Mouse (Mus musculus) B cell, adult 2 months (primary cell): ENCODE results near the gene Rps29.

Source experiments
- DNase-seq, 2 experiments: peaks; one replicate each; pipeline ENCODE4 v3.0.0; 2022

Gene Rps29

GRCm38 (mm10) chr12:69158765-69159577 lies at the start of gene Rps29:
Rps29 (minus strand) TSS chr12:69159186.
- DNase-seq = peak; percentile 97 to 98

GRCm38 (mm10) chr12:69208520-69208919 lies 49.5 kb upstream of the Rps29 start:
- DNase-seq = peak in 1 of 2 experiments; percentile 22

- DNase-seq = no peak
Measured at GRCm38 (mm10) chr12:69207926-69208325, 48.9 kb upstream of the Rps29 start.

- no peak for DNase-seq
Measured at GRCm38 (mm10) chr12:69207396-69207795, 48.4 kb upstream of the Rps29 start.

GRCm38 (mm10) chr12:69204052-69204833 lies 45.3 kb upstream of the Rps29 start, which contains the start of gene Gm49384:
Gm49384 (minus strand) TSS chr12:69204267.
- DNase-seq = no peak

- DNase-seq = no peak
Measured at GRCm38 (mm10) chr12:69198985-69199384, 40.0 kb upstream of the Rps29 start.

- DNase-seq = peak; percentile 78 to 80
Measured at GRCm38 (mm10) chr12:69198164-69198535, 39.2 kb upstream of the Rps29 start, which contains the start of gene Dnaaf2. Dnaaf2 (minus strand) TSS chr12:69198429.

- peak in 1 of 2 experiments; percentile 71 for DNase-seq
Measured at GRCm38 (mm10) chr12:69197378-69198163, 38.6 kb upstream of the Rps29 start.

- peak; percentile 53 to 65 for DNase-seq
Measured at GRCm38 (mm10) chr12:69196444-69197377, 37.7 kb upstream of the Rps29 start, which contains the start of gene Gm49383. Gm49383 (minus strand) TSS chr12:69197104.

- no peak for DNase-seq
Measured at GRCm38 (mm10) chr12:69192637-69193036, 33.7 kb upstream of the Rps29 start.

- DNase-seq = no peak
Measured at GRCm38 (mm10) chr12:69191396-69191795, 32.4 kb upstream of the Rps29 start.

GRCm38 (mm10) chr12:69190522-69190921 lies 31.5 kb upstream of the Rps29 start:
- peak; percentile 43 to 47 for DNase-seq

- no peak for DNase-seq
Measured at GRCm38 (mm10) chr12:69190074-69190473, 31.1 kb upstream of the Rps29 start.

- no peak for DNase-seq
Measured at GRCm38 (mm10) chr12:69186811-69187471, 28.0 kb upstream of the Rps29 start.

- DNase-seq = no peak
Measured at GRCm38 (mm10) chr12:69185371-69185770, 26.4 kb upstream of the Rps29 start.

GRCm38 (mm10) chr12:69184342-69185295 lies 25.6 kb upstream of the Rps29 start:
- no peak for DNase-seq

- peak; percentile 96 for DNase-seq
Measured at GRCm38 (mm10) chr12:69183583-69184308, 24.8 kb upstream of the Rps29 start, which contains the start of the genes Rpl36al and Mgat2. Rpl36al (minus strand) TSS chr12:69184083. Mgat2 (plus strand) TSS chr12:69184157.

GRCm38 (mm10) chr12:69181800-69182199 lies 22.8 kb upstream of the Rps29 start:
- no peak for DNase-seq

- no peak for DNase-seq
Measured at GRCm38 (mm10) chr12:69179371-69179770, 20.4 kb upstream of the Rps29 start.
